Mouse (Mus musculus) G1E (cell line): ENCODE measurements around the gene Selenow.

Source experiments
- CTCF ChIP-seq: IDR thresholded peaks from 2 replicates; pipeline ENCODE4 v1.5.1; 2012; ENCODE audit warnings: low read depth, low read length, inconsistent platforms, mixed read lengths
- GATA1 ChIP-seq: IDR thresholded peaks from 2 replicates; pipeline ENCODE4 v1.6.1; 2012; ENCODE audit warnings: borderline replicate concordance, low read length, inconsistent platforms, mixed read lengths
- GATA2 ChIP-seq: IDR thresholded peaks from 2 replicates; pipeline ENCODE4 v1.6.1; 2012; ENCODE audit warnings: low read depth, low read length, inconsistent platforms, borderline replicate concordance

- TF ChIP-seq CTCF (no peak), GATA1 (no peak), GATA2 (no peak)
Measured at GRCm38 (mm10) chr7:15930543-15930942, 8.3 kb upstream of the Selenow start.
